Mouse (Mus musculus): Measurements from ENCODE around the gene Cacna2d3. TPM values are rescaled to one million over a fixed set of nuclear protein-coding genes. Genes with fewer than 3 reads are reported as not detected.

Cacna2d3 gene
- polyA plus RNA-seq, 1 experiment from 2014 or later = 0.92 TPM

DNA sequence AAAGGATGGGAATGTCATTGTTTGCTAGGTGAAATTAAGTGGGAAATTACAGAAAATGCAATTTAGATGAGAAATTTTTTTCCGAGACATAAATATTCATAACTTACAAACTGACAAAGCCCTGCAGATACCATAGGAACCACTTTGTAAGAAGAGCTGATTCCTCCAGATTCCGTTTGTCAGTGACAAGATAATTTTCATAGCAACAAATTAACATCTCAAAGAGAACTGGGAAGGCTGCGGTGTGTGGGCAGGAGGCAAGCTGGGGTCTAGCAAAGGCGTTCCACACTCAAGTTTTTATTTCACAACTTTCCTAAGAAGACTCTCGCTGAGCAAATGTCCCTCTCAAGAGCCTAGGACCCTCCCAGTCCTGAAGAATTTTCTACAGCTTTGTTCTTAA is 71.1 kb downstream of the Cacna2d3 start:
- ATAC-seq = no peak
- Histone ChIP-seq H3K9ac (ENCODE audit: low read depth, low read length) (no peak overlapping the region), H3K36me3 (ENCODE audit: control insufficient read depth, insufficient read depth, low read length) (no peaks in the 10 kb centered on the region), H3K9me3 (ENCODE audit: control insufficient read depth, low read length) (no peaks in the 10 kb centered on the region), H3K4me3 (ENCODE audit: low read length) (no peak overlapping the region), H3K27me3 (replicated peaks; ENCODE audit: control insufficient read depth, insufficient read depth, low read length) (no peaks in the 10 kb centered on the region), H3K4me2 (ENCODE audit: low read depth, low read length) (no peak overlapping the region), H3K4me1 (ENCODE audit: control insufficient read depth, insufficient read depth, low read length) (no peaks in the 10 kb centered on the region), H3K27ac (ENCODE audit: low read length) (no peak overlapping the region)
- 73% methylated on average over 5 of the region's 5 CpGs for WGBS

DNA sequence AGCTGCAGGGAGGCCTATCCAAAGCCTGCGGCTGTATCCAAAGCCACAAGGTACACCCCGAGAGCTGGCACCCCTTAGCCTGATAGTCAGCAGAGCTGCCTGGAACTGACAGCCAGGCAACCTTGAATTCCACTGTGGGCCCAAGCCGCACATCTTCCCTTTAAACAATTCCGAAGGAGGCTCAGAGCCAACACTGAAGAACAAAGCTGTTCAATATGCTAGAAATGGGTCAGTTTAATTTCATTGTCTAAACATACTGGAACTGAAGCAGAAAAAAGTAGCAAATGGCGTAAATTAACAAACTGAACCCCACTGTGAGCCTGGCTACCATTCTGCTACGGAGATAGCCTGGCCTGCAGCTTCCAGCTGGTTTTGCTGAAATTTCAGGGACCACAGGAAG is 72.9 kb downstream of the Cacna2d3 start:
- ATAC-seq = no peak
- no peak overlapping the region for H3K4me3 ChIP-seq (ENCODE audit: low read length)
- no peak overlapping the region for H3K27ac ChIP-seq (ENCODE audit: low read length)
- H3K9ac ChIP-seq (ENCODE audit: low read depth, low read length) = no peak overlapping the region
- no peaks in the 10 kb centered on the region for H3K36me3 ChIP-seq (ENCODE audit: control insufficient read depth, insufficient read depth, low read length)
- no peaks in the 10 kb centered on the region for H3K27me3 ChIP-seq (replicated peaks; ENCODE audit: control insufficient read depth, insufficient read depth, low read length)
- H3K4me2 ChIP-seq (ENCODE audit: low read depth, low read length) = no peak overlapping the region
- H3K4me1 ChIP-seq (ENCODE audit: control insufficient read depth, insufficient read depth, low read length) = no peaks in the 10 kb centered on the region
- 60% methylated on average over 6 of the region's 6 CpGs for WGBS
- H3K9me3 ChIP-seq (ENCODE audit: control insufficient read depth, low read length) = no peaks in the 10 kb centered on the region

DNA sequence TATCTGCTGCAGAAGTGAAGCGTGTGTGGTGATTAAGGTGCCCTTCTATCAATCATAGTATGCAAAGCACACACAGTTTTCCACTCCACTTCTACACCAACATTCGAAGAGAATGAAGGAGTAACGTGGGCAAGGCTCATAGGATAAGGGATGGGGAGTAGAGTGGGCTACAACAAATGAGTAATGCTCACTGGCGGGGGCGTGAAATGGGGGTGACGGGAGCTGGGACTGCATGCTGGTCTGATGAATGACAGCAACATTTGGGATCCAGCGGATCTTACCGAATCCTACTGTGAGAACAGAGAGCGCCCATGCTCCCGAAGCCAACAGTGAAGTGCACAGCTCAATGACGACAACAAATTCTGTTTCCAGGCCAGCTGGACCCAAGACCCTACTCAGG is 76.2 kb downstream of the Cacna2d3 start:
- no peak overlapping the region for H3K27ac ChIP-seq (ENCODE audit: low read length)
- H3K9ac ChIP-seq (ENCODE audit: low read depth, low read length) = no peak overlapping the region
- H3K4me3 ChIP-seq (ENCODE audit: low read length) = no peak overlapping the region
- H3K27me3 ChIP-seq (replicated peaks; ENCODE audit: control insufficient read depth, insufficient read depth, low read length) = no peaks in the 10 kb centered on the region
- H3K36me3 ChIP-seq (ENCODE audit: control insufficient read depth, insufficient read depth, low read length) = no peaks in the 10 kb centered on the region
- H3K4me2 ChIP-seq (ENCODE audit: low read depth, low read length) = no peak overlapping the region
- no peaks in the 10 kb centered on the region for H3K4me1 ChIP-seq (ENCODE audit: control insufficient read depth, insufficient read depth, low read length)
- WGBS = 75% methylated on average over 11 of the region's 11 CpGs
- no peak for ATAC-seq
- H3K9me3 ChIP-seq (ENCODE audit: control insufficient read depth, low read length) = no peaks in the 10 kb centered on the region

DNA sequence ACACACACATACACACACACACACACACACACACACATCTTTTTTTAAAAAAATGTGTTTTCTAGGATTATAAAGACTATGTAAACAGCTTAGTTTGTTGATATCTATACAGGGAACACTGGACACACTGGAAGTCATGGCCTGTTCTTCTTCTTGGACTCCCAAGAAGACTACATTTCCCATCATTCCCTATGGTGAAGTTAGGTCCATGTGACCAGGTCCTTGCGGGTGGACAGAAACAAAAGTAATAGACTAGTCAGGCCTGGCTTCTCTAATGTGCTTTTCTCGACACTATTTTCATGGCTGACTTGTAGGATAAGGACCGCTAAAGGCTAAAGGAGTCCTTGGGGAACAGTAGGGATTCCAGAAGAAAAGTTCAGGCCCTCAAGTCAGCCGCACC is 78.4 kb downstream of the Cacna2d3 start:
- no peak for ATAC-seq
- no peaks in the 10 kb centered on the region for H3K4me1 ChIP-seq (ENCODE audit: control insufficient read depth, insufficient read depth, low read length)
- WGBS = 78% methylated on average over 4 of the region's 4 CpGs
- no peak overlapping the region for H3K4me3 ChIP-seq (ENCODE audit: low read length)
- no peaks in the 10 kb centered on the region for H3K36me3 ChIP-seq (ENCODE audit: control insufficient read depth, insufficient read depth, low read length)
- no peak overlapping the region for H3K4me2 ChIP-seq (ENCODE audit: low read depth, low read length)
- no peak overlapping the region for H3K9ac ChIP-seq (ENCODE audit: low read depth, low read length)
- H3K27me3 ChIP-seq (replicated peaks; ENCODE audit: control insufficient read depth, insufficient read depth, low read length) = no peaks in the 10 kb centered on the region
- no peak overlapping the region for H3K27ac ChIP-seq (ENCODE audit: low read length)
- H3K9me3 ChIP-seq (ENCODE audit: control insufficient read depth, low read length) = no peaks in the 10 kb centered on the region

DNA sequence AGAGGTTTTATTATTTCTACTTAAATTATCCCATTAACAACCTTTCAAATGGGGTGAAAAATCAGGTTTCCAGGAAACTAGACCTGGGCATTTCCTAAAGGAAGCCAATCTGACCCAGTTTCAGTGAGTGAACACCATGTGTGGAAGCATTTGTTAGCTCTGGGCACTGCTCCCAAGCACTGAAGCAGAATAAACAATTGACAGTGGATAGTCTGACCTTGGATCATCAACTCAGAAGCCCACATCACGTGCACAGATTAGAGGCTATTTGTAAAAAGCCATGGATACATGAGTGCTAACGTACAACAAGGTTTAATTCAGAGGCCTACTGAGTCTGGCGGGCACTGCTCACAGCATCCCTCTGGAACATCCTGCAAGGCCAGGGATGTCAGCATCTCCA is 82.4 kb downstream of the Cacna2d3 start:
- ATAC-seq = no peak
- 48% methylated on average over 3 of the region's 3 CpGs for WGBS
- no peak overlapping the region for H3K9ac ChIP-seq (ENCODE audit: low read depth, low read length)

DNA sequence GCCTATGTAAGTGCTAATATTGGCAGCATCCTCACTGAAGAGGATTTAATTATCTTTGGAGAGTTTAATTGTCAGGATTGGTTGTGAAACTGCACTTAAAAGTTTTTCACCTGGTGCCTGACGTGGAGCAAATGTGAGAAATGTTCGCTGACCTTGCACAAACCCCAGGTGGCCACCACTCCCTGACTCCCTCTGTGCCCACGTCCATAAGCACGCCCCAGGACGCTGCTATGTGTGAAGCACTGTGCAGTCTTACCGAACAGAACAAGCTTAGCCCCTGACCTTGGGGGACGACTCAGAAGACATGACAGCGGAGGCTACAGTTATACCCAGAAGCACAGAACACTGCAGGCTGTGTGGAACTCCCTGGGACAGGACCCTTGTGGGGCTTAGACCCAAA is 93.5 kb downstream of the Cacna2d3 start:
- 64% methylated on average over 8 of the region's 8 CpGs for WGBS
- no peak overlapping the region for H3K27ac ChIP-seq (ENCODE audit: low read length)
- no peak overlapping the region for H3K4me2 ChIP-seq (ENCODE audit: low read depth, low read length)
- H3K9me3 ChIP-seq (ENCODE audit: control insufficient read depth, low read length) = no peaks in the 10 kb centered on the region
- no peak for ATAC-seq
- no peaks in the 10 kb centered on the region for H3K27me3 ChIP-seq (replicated peaks; ENCODE audit: control insufficient read depth, insufficient read depth, low read length)
- no peak overlapping the region for H3K9ac ChIP-seq (ENCODE audit: low read depth, low read length)
- H3K4me3 ChIP-seq (ENCODE audit: low read length) = no peak overlapping the region
- no peaks in the 10 kb centered on the region for H3K4me1 ChIP-seq (ENCODE audit: control insufficient read depth, insufficient read depth, low read length)
- H3K36me3 ChIP-seq (ENCODE audit: control insufficient read depth, insufficient read depth, low read length) = no peaks in the 10 kb centered on the region

More for the DNA sequence above, 82.4 kb downstream of the Cacna2d3 start:
- H3K27ac ChIP-seq (ENCODE audit: low read length) = no peak overlapping the region
- H3K9me3 ChIP-seq (ENCODE audit: control insufficient read depth, low read length) = no peaks in the 10 kb centered on the region
- no peak overlapping the region for H3K4me2 ChIP-seq (ENCODE audit: low read depth, low read length)
- no peaks in the 10 kb centered on the region for H3K27me3 ChIP-seq (replicated peaks; ENCODE audit: control insufficient read depth, insufficient read depth, low read length)
- no peak overlapping the region for H3K4me3 ChIP-seq (ENCODE audit: low read length)
- H3K36me3 ChIP-seq (ENCODE audit: control insufficient read depth, insufficient read depth, low read length) = no peaks in the 10 kb centered on the region
- no peaks in the 10 kb centered on the region for H3K4me1 ChIP-seq (ENCODE audit: control insufficient read depth, insufficient read depth, low read length)

DNA sequence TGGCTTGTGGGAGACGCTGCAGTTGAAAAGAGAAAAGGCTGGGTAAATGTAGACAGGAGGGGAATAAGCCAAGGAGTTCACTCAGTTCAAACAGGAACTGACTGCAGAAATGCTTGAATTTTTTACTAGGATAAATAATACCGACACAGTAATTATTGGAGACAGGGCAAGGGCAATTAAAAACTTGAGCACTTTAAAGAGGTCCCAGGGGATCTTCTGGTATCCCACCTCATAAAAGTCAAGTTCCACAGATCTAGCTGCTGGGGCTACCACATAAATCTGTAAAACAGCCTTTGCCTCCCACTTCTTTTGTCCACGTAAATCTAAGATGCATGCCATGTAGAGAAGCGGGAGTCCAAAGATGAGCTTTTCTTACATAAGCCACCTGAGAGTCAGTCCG is 109.2 kb downstream of the Cacna2d3 start:
- ATAC-seq = no peak
- whole genome bisulfite sequencing = 68% methylated on average over 5 of the region's 5 CpGs

DNA sequence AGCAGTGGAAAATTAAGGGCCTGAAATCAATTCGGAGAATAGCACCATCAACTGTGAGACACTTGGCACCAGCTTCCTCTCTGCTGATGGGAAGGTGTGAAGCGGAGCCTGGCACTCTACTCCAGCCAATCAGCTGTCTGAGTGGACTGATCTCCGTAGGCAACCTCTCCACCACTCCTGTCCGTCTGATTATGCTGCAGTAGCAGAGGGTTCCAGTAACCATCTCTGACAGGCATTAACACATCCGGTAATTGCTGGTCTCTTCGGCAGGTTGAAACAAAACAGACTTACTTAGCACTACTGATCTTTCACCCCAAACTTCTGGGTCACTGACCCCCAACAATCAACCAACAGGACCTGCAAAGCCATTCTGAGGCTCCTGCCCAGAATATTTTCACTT is 112.9 kb downstream of the Cacna2d3 start:
- Histone ChIP-seq H3K4me3 (ENCODE audit: low read length) (no peak overlapping the region), H3K36me3 (ENCODE audit: control insufficient read depth, insufficient read depth, low read length) (no peaks in the 10 kb centered on the region), H3K4me2 (ENCODE audit: low read depth, low read length) (no peak overlapping the region), H3K27me3 (replicated peaks; ENCODE audit: control insufficient read depth, insufficient read depth, low read length) (no peaks in the 10 kb centered on the region), H3K27ac (ENCODE audit: low read length) (no peak overlapping the region), H3K9me3 (ENCODE audit: control insufficient read depth, low read length) (no peaks in the 10 kb centered on the region), H3K4me1 (ENCODE audit: control insufficient read depth, insufficient read depth, low read length) (no peaks in the 10 kb centered on the region), H3K9ac (ENCODE audit: low read depth, low read length) (no peak overlapping the region)
- 43% methylated on average over 6 of the region's 6 CpGs for WGBS
- no peak for ATAC-seq

More for the DNA sequence above, 109.2 kb downstream of the Cacna2d3 start:
- H3K36me3 ChIP-seq (ENCODE audit: control insufficient read depth, insufficient read depth, low read length) = no peaks in the 10 kb centered on the region
- no peaks in the 10 kb centered on the region for H3K9me3 ChIP-seq (ENCODE audit: control insufficient read depth, low read length)
- H3K27me3 ChIP-seq (replicated peaks; ENCODE audit: control insufficient read depth, insufficient read depth, low read length) = no peaks in the 10 kb centered on the region
- H3K27ac ChIP-seq (ENCODE audit: low read length) = no peak overlapping the region
- H3K4me2 ChIP-seq (ENCODE audit: low read depth, low read length) = no peak overlapping the region
- no peak overlapping the region for H3K9ac ChIP-seq (ENCODE audit: low read depth, low read length)
- H3K4me3 ChIP-seq (ENCODE audit: low read length) = no peak overlapping the region
- H3K4me1 ChIP-seq (ENCODE audit: control insufficient read depth, insufficient read depth, low read length) = no peaks in the 10 kb centered on the region

DNA sequence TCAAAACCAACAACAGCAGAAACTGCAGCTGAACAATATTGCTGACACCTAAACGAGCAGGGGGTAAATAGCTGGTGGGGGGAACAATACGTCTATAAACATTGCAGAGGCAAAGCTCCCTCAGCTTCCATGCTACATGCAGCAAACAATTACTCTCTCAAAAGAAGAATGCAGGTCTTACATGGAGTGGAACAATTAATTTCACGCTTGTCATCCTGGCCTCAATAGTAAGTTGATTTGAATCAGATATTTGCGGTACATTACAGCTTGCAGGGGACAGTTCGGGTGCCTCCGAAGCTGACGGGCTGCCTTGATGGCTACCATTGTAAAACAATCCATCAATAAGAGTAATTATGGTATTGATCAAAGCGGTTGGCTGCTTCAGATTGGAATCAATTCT is 122.2 kb downstream of the Cacna2d3 start:
- Histone ChIP-seq H3K9me3 (ENCODE audit: control insufficient read depth, low read length) (no peaks in the 10 kb centered on the region), H3K4me3 (ENCODE audit: low read length) (no peak overlapping the region), H3K4me2 (ENCODE audit: low read depth, low read length) (no peak overlapping the region), H3K27ac (ENCODE audit: low read length) (no peak overlapping the region), H3K36me3 (ENCODE audit: control insufficient read depth, insufficient read depth, low read length) (no peaks in the 10 kb centered on the region), H3K4me1 (ENCODE audit: control insufficient read depth, insufficient read depth, low read length) (no peaks in the 10 kb centered on the region), H3K9ac (ENCODE audit: low read depth, low read length) (no peak overlapping the region), H3K27me3 (replicated peaks; ENCODE audit: control insufficient read depth, insufficient read depth, low read length) (no peaks in the 10 kb centered on the region)
- WGBS = 75% methylated on average over 8 of the region's 8 CpGs
- no peak for ATAC-seq

DNA sequence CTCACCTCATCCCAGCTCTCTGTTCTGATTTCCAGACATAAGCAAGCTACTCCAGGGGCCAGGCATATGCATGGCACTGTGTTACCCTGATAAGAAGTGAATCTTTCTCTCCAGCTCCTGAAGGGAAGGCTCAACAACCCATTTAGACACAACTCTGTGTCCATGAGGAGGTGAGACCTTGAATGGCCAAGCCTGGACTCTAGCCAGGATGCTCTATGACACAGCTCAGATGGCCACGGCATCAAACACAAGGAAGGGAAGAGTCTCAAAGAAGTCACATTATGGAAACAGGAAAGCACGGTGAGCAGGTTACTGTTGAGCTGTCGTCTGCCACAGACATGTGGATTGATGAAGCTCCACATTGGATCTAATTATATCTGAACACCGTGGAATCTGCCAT is 128.8 kb downstream of the Cacna2d3 start:
- Histone ChIP-seq H3K4me2 (ENCODE audit: low read depth, low read length) (no peak overlapping the region), H3K27ac (ENCODE audit: low read length) (no peak overlapping the region), H3K4me1 (ENCODE audit: control insufficient read depth, insufficient read depth, low read length) (no peaks in the 10 kb centered on the region), H3K9me3 (ENCODE audit: control insufficient read depth, low read length) (no peaks in the 10 kb centered on the region), H3K36me3 (ENCODE audit: control insufficient read depth, insufficient read depth, low read length) (no peaks in the 10 kb centered on the region), H3K9ac (ENCODE audit: low read depth, low read length) (no peak overlapping the region), H3K27me3 (replicated peaks; ENCODE audit: control insufficient read depth, insufficient read depth, low read length) (no peaks in the 10 kb centered on the region), H3K4me3 (ENCODE audit: low read length) (no peak overlapping the region)
- WGBS = 85% methylated on average over 4 of the region's 4 CpGs
- no peak for ATAC-seq

Measured in intestine, embryonic 16.5 days (tissue).